Mouse (Mus musculus): Measurements from ENCODE around the gene Rnf220. TPM values are rescaled to one million over a fixed set of nuclear protein-coding genes. Genes with fewer than 3 reads are reported as not detected.
A peak's percentile ranks its signal among the peaks of the same experiment; 100 is the strongest.

Gene Rnf220
- total RNA-seq, 4 experiments from 2014 or later, result 30.3 to 37.3 (median 31.9) TPM

GRCm38 (mm10) chr4:117302027-117302806 lies 194.6 kb downstream of the Rnf220 start:
- no peak for DNase-seq (ENCODE audit: low spot score)

- no peak for DNase-seq (ENCODE audit: low spot score)
Measured at GRCm38 (mm10) chr4:117299921-117300320, 196.9 kb downstream of the Rnf220 start.

- DNase-seq (ENCODE audit: low spot score), result no peak
Measured at GRCm38 (mm10) chr4:117297819-117298218, 199.0 kb downstream of the Rnf220 start.

DNA sequence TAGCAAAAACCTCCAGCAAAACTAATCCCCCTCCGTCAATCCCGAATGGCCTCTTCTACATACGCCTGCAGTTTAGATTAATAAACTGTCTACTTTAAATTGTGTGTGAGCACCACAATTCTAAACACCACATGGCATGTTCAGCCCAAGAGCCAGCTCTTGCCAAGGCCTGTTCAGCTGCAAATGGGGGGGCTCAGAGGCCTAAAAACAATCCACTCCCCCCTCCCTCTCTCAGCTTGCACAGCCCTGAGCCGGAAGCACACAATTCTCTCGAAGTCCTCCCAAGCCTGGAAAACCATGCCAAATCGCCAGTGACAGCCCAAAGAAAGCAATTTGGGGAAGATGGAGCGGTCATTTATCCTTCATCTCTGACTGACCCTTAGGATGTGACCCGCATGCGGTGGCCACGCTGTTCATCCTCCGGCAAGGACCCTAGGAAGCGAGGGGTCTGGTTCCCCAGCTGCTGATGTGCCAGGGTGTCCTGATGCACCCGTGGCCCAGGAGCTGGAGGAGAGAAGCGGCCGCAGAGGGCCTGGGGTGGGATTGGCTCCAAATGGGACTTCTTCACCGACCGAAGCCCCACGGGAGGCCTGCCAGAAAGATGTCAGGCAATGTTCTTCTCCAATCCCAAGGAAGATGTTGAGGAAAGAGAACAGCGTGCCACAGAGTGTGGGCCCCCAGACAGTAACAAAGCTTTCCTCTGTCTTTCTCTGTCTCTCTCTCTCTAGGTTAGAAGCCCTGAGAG lies 199.8 kb downstream of the Rnf220 start:
- DNase-seq (ENCODE audit: low spot score), result no peak

DNA sequence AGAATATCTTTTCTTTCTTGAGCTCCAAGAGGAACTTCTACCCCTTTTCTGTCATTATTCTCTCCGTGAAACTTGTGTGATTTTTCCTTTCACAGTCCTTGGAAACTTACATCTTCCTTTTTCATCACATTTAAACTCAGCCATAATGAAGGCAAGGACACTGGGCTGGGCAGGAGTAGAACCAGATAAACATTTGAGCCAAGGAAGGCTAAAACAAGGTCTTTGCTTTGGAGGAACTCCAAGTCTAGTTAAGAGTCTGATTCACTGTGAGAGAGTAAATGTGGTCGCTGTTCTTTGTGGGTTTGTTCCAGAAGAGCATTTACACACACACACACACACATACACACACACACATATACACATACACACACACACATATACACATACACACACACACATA lies 205.2 kb downstream of the Rnf220 start:
- DNase-seq (ENCODE audit: low spot score), result no peak

DNA sequence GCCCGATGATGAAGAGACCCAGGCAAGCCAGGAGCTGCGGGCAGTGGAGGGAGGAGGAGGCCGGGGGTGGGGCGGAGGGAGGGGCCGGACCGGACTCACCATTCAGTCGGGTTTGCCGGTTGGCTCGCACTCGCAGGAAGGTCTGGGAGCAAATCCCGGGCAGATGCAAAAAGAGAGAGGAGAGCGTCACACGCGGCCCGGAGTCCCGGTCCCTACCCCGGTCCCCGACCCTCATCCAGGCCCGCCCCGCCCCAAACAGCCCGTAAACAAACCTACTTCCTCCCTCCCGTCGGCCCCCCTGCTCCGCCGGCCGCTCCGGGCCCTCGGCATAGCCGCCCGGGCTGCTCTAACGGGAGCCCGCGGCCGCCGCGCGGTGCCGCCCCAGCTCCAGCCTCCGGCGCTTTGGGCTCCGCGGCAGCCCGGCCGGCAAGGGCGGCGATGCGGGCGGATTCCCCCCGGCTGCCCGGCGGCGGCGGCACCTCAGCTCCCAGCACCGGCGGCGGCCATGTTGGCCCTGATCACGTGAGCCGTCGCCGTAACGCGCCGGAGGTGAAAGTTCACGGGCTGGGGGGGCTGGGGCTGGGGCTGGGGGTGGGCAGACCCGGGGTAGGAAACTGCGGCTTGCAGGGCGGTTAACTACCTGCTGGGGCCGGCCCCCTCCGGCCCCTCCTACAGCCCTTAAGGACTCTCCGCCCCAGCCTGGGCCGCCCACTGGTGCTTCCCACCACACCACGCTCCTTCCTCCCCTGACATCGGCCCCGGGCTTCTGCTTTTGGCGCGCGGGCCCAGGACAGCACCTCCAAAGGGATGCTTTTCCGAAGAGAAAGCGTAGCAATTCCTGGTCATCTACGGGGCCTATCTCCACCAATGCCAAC lies 207.7 kb downstream of the Rnf220 start:
- DNase-seq (ENCODE audit: low spot score), result peak; percentile 68

- DNase-seq (ENCODE audit: low spot score), result no peak
Measured at GRCm38 (mm10) chr4:117288277-117288926, 208.4 kb downstream of the Rnf220 start.

- no peak for DNase-seq (ENCODE audit: low spot score)
Measured at GRCm38 (mm10) chr4:117284363-117284762, 212.5 kb downstream of the Rnf220 start.

DNA sequence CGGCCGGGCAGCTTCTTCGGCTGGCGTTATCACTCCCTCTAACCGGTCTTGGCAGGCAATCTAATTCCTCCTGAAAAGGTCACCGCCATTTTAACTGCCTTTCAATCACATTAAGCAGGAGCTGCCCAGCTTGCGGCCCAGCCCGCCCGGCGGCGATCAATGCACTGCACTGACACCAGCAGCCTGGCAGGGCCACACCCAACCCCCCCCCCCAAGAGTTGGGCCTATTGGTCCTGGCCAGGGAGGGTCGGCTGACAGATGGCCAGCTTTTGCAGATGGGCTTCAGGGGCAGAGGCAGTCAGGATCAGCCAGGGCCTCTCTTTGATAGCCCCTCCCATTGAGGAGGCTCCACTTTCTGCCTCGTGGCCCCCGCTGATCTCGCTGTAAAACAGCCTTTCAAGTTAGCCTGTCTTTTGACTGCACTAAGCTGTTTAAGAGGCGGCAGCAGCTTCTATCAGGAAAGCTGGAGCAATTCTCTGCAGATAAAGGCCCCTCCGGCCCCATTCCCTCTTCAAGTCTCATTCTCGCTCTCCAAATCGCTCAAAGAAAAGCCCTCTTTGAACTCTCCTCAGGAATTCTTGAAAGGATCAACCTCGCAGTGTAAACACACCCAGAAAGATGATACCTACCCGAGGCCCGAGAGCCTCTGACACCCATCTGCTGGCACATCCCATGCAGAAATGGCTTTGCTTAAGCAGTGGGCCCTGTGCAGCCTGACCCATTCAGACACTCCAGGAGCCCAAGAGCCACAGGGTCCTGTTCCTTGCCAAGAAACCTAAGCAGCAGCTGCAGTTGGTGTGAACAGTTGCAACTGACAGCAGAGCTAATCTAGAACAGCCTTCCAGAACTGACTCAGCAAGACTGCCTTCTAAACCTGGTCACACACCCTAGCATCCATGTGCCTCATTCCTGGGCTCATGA lies 213.3 kb downstream of the Rnf220 start:
- DNase-seq (ENCODE audit: low spot score), result no peak

DNA sequence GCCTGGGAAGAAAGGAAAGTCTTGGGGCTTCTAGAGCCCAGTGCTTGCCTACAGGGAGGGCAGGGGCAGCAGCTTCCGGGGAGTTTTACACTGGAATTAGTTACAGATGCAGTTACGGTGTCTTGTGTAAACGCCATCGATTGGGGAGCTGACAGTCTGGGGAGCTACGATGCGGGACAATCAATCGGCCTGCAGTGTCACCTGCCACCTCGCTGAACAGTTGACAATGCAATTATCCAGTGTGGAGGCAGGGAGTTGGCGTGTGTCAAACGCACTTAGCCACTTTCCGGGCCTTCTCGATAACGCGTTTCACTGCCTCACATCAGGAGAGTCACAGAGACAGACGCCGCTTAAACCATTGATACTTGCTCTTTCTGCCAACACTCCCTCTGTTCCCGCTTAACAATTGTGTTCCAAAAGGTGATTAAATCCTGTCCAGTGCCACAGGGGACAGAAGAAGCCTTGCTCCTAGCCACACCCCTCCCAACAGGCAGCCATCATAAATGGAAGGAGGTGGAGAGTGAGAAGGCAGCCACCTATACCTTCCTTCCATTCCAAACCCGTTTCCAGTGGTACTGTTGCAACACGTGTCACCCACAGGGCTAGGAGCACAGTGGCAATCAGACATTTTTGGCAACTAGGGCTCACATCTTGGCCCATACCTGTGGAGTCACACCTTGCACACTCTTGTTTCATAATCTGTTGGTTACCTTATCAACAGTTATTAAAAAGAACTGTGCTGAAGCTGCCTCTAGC lies 215.6 kb downstream of the Rnf220 start:
- DNase-seq (ENCODE audit: low spot score), result no peak

GRCm38 (mm10) chr4:117280397-117280930 lies 216.4 kb downstream of the Rnf220 start:
- no peak for DNase-seq (ENCODE audit: low spot score)

- DNase-seq (ENCODE audit: low spot score), result no peak
Measured at GRCm38 (mm10) chr4:117279253-117279642, 217.6 kb downstream of the Rnf220 start.

DNA sequence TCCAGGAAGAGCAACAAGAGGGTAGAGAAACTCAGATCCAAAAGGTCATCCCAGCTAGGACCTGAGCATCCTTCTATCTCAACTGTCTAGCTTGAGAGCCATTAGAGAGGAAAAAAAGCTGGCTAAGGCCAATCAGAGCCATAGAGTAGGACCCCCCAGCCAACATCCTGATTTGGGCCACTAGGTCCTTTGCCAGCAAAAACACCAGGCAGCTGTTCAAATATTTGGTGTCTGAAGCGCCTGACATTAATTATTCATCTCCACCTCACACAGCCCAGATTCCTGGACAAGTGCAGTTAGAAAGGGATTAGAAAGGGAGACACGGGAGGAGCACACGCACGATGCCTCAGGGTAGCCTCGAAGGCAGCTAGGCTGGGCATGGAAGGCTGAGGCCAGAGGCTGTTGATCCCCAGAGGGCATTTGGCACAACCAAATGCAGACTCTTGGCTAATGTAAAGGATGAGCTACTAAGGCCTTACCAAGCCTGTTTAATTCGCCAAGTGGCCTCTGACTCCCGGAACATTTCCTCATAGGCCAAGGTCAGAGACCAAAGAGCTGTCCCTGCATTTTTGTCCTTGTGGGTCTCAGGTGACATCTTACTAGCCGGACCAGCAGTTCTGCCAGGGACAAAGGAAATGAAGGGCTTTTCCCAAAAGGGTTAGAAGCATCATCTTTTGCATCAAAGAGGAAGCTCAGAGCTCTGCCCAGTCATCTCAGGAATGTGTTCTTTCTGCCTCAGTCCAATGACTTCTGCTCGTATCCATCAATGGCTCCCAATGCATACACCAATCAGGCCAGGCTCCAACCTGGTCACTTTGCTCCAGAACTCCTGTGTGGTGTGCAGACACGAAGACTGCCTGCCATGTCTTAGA lies 218.2 kb downstream of the Rnf220 start:
- DNase-seq (ENCODE audit: low spot score), result no peak

- no peak for DNase-seq (ENCODE audit: low spot score)
Measured at GRCm38 (mm10) chr4:117277687-117278086, 219.2 kb downstream of the Rnf220 start.

DNA sequence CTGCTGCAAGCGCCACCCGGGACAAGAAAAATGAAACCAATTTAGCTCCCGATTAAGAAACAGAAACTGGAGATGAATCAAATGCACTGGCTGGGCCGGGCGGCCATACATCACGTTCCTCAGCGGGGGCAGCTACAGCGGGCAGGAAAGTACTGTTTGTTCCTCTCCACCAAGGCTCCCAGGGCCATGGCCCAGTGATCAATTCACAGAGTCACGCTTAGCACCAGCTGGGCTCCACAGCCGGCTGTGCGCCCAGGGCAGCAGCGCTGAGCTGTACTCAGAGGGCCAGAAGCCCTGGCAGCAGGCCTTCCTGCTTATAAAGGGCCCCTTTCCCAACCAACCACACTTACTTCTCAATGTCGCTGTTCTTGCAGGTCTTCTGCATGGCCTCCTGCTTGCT lies 219.8 kb downstream of the Rnf220 start:
- DNase-seq (ENCODE audit: low spot score), result no peak

DNA sequence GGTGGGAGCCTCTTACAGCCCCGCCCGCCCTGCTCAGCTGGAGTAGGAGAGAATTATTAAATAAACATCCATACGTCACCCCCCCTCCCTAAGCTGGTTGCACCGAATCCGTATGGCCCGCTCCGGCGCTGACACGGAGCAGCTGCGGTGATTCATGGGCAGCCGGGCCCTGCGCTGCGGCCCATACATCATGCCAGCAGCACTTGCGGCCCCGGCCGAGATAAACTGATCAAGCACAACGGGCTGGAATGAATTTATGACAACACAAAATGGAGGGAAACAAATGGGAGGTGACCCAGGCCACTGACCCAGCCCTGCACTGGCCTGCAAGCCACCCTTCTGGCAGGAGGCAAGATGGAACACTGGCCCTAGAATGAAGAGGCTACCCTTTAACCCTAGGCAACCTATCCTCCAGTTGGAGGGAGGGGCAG lies 220.6 kb downstream of the Rnf220 start:
- no peak for DNase-seq (ENCODE audit: low spot score)

DNA sequence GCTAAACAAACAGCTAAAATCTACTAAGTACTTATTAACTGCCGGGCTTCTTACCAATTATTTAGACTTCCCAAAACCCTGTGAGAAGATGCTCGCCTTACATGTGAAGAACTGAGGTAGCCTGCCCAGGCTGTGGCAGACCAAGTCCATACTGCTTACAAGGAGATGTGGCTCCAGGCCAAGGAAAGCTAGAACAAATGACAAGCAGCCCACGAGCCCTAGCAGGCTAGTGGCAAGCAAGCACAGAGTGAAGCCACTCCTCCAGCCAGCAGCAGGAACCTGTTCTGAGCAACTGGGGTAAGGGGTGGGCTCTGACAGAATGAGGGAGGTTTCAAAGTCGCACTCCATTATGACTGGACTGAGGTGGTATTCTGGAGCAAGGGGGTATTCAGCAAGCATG lies 222.1 kb downstream of the Rnf220 start:
- no peak for DNase-seq (ENCODE audit: low spot score)

DNA sequence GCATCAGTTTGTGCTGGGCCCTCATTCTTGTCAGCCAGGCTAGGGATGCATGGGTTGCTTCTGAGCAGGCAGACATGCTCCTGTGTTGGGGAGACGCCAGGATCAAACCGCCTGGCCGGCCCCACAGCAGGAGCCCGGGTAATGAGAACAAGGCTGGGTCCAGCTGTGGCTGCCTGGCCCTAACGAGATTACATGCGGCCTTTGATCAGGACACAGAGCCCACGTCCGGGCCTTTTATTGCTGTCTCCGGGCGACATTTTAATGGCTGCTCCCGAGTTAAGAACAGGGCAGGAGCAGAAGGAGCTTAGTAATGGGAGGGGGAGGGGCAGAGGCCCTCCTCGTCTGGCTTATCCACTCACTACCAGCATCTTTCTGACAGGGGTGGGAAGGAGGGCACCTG lies 224.4 kb downstream of the Rnf220 start:
- no peak for DNase-seq (ENCODE audit: low spot score)

Data from heart, adult 8-10 months (tissue).